Mouse (Mus musculus) thymus, postnatal 36 days (tissue): Measurements from ENCODE around the gene Tm9sf1.

Experiments used
- DNase-seq, 2 experiments: peaks; one replicate each; pipeline ENCODE4 v3.0.0; 2022; ENCODE audit warnings: mixed read lengths in 2 of 2

Gene Tm9sf1

GRCm38 (mm10) chr14:55643060-55643907 is at the start of gene Tm9sf1:
Gene Tm9sf1 (minus strand): TSS chr14:55643806.
- peak; percentile 81 to 86 for DNase-seq

GRCm38 (mm10) chr14:55689433-55689832 is 45.8 kb upstream of the Tm9sf1 start:
- no peak for DNase-seq

- no peak for DNase-seq
Observed at GRCm38 (mm10) chr14:55682118-55682493, 38.5 kb upstream of the Tm9sf1 start.

GRCm38 (mm10) chr14:55681160-55682117 is 37.8 kb upstream of the Tm9sf1 start, which contains the start of gene Tinf2:
Gene Tinf2 (minus strand): TSS chr14:55681820.
- peak; percentile 91 to 93 for DNase-seq

GRCm38 (mm10) chr14:55677615-55678014 is 34.0 kb upstream of the Tm9sf1 start:
- DNase-seq: no peak

GRCm38 (mm10) chr14:55672741-55673060 is 29.1 kb upstream of the Tm9sf1 start:
- DNase-seq: no peak

DNA sequence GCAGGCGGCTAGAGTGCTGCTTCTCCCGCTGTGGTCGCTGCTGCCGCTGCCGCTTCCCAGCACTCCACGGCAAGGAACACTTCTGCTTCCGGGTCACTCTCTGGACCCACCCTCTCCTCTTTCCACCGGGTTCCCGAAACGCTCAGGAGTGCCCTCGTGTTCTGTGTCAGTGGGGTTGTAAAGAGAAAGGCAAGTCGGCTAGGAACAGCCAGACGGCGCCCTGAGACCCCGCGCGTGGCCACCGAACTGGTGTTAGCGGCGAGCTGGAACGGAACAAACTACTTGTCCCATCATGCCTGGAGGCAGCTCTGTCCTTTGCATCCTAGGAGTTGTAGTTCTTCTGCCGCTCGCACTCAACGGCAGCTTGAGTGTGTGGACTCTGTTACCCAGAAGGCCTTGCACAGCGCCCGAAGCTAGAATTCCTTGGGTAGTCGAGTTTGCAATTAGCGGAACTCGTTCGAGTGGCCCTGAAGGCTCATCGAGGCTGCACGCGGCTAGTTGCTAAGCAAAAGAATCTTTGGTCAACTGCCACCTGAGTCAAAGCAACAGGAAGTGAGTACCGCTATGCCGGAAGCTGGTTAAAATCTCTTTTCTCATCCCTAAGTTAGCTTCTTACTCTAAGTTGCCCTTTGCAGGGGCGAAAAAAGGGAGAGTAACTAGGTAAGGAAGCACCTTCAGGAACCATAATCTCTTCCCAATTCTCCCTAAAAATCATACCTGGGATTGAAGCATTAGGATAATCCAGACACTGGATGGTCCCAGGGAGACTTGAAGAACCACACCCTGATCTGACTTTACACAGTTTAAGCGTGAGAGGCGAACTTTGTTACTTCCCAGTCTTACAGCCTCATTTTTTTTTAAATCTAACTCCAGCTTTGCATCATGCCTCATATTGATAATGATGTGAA is 28.5 kb upstream of the Tm9sf1 start, which contains the start of the genes Gmpr2 and Nedd8:
Gmpr2 (plus strand) TSS at position 109 of the 908 bp plus-strand sequence.
Nedd8 (minus strand) TSS at position 292 of the 908 bp plus-strand sequence.
- DNase-seq: peak; percentile 86 to 88

DNA sequence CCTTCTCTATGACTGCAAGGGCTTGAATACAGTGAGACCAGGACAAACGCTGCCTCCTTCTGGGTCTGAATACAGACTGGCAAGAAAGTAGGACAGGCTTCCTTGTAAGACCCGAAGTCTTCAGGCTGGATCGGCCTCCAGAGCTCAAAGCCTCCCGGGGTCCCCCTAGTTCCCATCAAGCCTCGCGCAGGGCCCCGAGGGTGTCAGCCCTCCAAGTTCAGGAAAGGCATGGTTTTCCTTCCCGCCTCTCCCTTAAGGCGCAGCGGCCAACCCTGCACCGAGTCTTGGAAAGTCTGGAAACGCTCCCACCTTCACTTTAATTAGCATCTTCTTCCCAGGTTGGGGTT is 27.9 kb upstream of the Tm9sf1 start:
- no peak for DNase-seq

DNA sequence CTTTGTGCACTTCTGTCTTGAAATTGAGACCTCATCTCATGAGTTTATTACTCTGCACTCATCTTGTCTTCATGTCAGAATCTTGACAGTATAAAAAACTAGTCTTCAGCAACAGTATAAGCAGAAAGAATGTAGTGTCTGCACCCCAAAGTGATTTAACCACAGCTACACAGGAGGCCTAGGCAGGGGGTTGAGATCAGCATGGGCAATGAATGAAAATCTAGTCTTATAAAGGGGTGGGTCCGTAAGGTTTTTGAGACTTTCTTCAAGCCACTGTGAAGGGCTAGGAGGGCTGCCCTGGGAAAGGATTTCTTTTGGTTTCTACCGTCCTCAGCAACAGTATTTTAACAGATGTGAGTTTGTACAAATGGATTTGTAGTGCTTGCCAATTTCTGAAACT is 17.0 kb upstream of the Tm9sf1 start:
- no peak for DNase-seq

DNA sequence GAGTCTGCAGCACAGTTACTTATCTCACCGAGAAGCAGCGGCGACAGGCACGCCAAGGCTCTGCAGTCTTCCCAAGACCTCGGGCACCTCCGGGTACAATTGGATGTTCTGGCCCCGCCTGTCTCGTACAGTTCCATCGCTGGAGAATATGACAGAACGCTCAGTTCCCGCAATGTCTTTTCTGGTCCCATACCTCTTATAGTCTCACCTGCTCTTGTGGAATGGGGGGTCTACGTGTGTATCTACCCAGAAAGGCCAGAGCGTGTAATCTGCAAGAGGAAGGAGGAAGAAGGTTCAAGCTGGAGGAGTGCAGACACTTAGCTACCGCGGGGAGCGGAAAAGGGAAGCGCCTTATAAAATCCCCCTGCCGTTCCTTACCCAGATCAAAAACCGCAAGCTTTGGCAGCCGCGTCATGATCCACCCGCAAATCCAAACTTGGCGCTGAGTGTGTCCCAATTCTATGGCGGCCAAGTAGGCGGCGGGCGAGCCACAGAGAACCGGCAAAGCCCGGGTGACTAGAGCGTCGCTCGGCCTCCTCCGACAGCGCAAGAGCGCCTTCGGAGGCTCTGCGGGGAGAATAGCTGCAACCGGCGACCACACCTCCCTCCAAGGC is 16.5 kb upstream of the Tm9sf1 start, which contains the start of gene Mdp1:
Mdp1 (minus strand) TSS at position 549 of the 614 bp plus-strand sequence.
- peak; percentile 73 to 78 for DNase-seq

DNA sequence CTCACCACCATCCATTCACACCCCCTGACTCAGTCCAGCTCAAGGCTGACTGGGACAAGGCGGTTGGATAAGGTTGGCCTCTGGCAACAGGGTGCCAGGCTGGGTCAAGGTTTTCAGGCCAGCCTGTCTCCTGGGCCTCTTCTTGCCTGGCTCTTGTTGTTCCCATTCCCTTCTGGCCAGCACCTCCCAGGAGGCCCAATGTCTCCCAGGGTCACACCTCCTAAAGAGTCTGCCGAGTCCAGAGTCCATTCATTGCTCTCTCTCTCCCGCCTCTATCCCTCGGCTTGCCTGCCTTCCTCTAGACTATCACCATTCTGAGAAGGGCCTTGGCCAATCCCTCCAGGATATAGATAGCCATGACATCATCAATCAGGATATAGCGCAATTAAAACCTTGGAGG is 14.4 kb upstream of the Tm9sf1 start:
- no peak for DNase-seq

GRCm38 (mm10) chr14:55656935-55657334 is 13.3 kb upstream of the Tm9sf1 start:
- no peak for DNase-seq

DNA sequence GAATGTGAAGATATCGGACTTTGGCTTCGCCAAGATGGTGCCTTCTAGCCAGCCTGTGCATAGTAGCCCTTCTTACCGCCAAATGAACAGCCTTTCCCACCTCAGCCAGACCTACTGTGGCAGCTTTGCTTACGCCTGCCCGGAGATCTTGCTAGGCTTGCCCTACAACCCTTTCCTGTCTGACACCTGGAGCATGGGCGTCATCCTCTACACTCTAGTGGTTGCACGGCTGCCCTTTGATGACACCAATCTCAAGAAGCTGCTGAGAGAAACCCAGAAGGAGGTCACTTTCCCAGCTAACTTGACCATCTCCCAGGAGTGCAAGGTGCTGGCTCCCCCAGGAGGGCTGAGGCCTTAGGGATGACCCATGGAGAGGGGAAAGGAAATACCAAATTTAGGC is 7.9 kb upstream of the Tm9sf1 start:
- peak; percentile 32 to 59 for DNase-seq

- DNase-seq: no peak
Observed at GRCm38 (mm10) chr14:55649884-55650283, 6.3 kb upstream of the Tm9sf1 start, which contains the start of gene Tssk4. Gene Tssk4 (plus strand): TSS chr14:55650184.

GRCm38 (mm10) chr14:55644261-55644888 is 769 bp upstream of the Tm9sf1 start:
- peak in 1 of 2 experiments; percentile 35 for DNase-seq

- no peak for DNase-seq
Observed at GRCm38 (mm10) chr14:55642679-55643059, 937 bp downstream of the Tm9sf1 start.

DNA sequence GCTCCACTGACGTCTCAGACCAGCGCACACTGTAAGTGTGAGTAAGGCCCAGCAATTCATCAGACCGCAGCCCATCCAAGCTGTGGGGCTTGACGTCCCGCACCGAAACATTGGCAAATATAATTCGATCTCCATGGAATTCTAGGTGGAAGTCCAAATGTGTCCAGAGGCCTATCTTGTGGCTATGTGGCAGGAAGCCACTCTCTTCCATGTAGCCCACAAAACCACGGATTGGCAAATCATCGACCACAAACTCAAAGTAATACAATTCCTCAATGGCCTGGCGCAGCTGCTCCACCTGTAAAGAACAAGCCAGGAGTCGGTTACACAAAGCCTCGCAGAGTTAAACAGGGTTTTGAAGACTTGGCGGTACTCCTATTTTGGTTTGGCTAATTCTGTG is 2.3 kb downstream of the Tm9sf1 start:
- no peak for DNase-seq

DNA sequence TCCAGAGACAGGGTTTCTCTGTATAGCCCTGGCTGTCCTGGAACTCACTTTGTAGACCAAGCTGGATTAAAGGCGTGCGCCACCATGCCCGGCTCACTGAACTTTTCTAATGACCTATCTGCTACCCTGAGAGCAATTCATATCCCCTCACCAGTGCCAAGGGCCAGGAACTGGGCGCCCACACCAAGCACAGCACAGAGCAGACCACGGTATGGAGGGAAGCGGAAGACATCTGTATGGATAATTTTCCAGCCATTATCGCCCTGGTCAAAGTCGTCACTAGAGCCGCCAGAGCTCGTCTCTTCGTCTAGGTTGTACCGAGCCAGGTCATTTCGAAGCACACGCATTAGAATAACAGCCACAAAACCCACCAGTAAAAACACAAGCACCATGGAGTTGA is 2.8 kb downstream of the Tm9sf1 start:
- DNase-seq: no peak

DNA sequence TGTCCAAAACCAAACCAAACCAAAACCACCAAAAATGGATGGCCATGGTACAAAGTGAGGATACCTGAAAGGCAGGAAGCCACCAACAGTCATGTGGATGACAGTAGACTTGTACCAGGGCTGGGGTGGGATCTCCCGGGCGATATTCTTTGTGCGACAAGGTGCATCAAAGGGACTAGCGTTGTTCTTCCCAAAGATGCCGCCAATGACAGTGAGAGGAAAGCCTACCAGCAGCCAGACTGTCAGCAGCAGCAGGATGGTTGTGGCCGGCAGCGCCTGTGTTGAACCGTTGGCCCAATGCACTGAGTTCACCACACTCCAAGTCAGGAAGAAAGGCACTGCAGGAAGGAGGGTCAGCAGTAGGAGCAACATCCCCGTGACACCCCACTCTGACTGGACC is 5.8 kb downstream of the Tm9sf1 start, which contains the start of gene Gm49378:
Gm49378 (minus strand) TSS at position 101 of the 400 bp plus-strand sequence.
- no peak for DNase-seq

GRCm38 (mm10) chr14:55635523-55636007 is 8.0 kb downstream of the Tm9sf1 start, which contains the start of gene Ipo4:
Gene Ipo4 (minus strand): TSS chr14:55635957.
- peak; percentile 83 to 89 for DNase-seq
